Mouse (Mus musculus): ENCODE measurements around the gene Hdac9. TPM values are rescaled to one million over a fixed set of nuclear protein-coding genes. Genes with fewer than 3 reads are reported as not detected.

Gene Hdac9
- polyA plus RNA-seq, 1 experiment from 2014 or later = 1.6 TPM

DNA sequence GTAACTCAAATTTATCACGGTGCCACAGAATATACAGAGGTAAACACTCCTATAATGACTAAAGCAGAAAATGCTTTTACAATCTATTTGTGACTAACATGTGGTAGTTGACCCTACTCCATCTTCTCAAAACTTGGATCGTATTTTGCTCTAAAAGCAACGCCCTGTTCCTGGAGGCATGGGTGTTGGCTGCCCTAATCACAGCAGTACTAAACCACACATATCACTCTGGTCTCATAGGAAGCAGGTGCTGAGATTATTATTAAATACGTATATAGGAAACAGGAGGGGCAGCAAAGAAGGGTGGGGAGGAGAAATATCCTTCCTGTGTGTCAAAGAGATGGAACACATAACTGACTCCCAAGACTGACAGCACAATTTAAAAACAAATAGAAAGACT lies 90.0 kb downstream of the Hdac9 start:
- no peaks in the 10 kb centered on the region for H3K4me1 ChIP-seq (ENCODE audit: control insufficient read depth, low read depth, low read length)
- H3K36me3 ChIP-seq (ENCODE audit: control insufficient read depth, insufficient read depth) = no peaks in the 10 kb centered on the region
- 59% methylated on average over 4 of the region's 4 CpGs for WGBS (ENCODE audit: insufficient replicate concordance)
- no peaks in the 10 kb centered on the region for H3K27me3 ChIP-seq (ENCODE audit: control insufficient read depth, insufficient read depth, low read depth, low read length)
- ATAC-seq (ENCODE audit: low read depth) = no peak
- no peak overlapping the region for H3K4me3 ChIP-seq (ENCODE audit: low read depth, low read length)
- no peak overlapping the region for H3K4me2 ChIP-seq (ENCODE audit: low read depth, low read length)
- H3K27ac ChIP-seq (ENCODE audit: low read length) = no peak overlapping the region
- no peak overlapping the region for H3K9ac ChIP-seq (ENCODE audit: low read depth, low read length)
- no peaks in the 10 kb centered on the region for H3K9me3 ChIP-seq (replicated peaks; ENCODE audit: control insufficient read depth, low read length)

DNA sequence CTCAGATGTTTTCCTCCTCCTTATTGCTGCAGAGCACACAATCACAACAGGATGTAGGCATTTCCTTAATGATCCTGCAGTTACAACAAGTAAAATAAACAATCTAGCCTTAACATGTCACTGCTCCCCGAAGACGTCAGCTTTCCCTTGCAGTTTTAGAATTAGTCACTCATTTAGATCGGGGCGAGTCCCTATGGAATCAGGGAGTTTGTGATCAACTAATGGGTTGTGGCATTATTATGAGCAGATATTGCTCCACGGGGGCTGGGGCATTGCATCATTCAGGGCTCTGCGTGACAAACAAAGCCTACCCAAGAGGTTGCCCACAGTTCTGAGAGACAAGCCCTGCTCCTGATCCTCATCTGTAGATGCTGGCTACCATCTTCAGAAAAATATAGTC lies 96.7 kb downstream of the Hdac9 start:
- no peaks in the 10 kb centered on the region for H3K9me3 ChIP-seq (replicated peaks; ENCODE audit: control insufficient read depth, low read length)
- H3K4me2 ChIP-seq (ENCODE audit: low read depth, low read length) = no peak overlapping the region
- no peak overlapping the region for H3K4me3 ChIP-seq (ENCODE audit: low read depth, low read length)
- H3K36me3 ChIP-seq (ENCODE audit: control insufficient read depth, insufficient read depth) = no peaks in the 10 kb centered on the region
- WGBS (ENCODE audit: insufficient replicate concordance) = 46% methylated on average over 6 of the region's 6 CpGs
- H3K27ac ChIP-seq (ENCODE audit: low read length) = no peak overlapping the region
- H3K9ac ChIP-seq (ENCODE audit: low read depth, low read length) = no peak overlapping the region
- no peaks in the 10 kb centered on the region for H3K27me3 ChIP-seq (ENCODE audit: control insufficient read depth, insufficient read depth, low read depth, low read length)
- no peaks in the 10 kb centered on the region for H3K4me1 ChIP-seq (ENCODE audit: control insufficient read depth, low read depth, low read length)
- ATAC-seq (ENCODE audit: low read depth) = no peak

DNA sequence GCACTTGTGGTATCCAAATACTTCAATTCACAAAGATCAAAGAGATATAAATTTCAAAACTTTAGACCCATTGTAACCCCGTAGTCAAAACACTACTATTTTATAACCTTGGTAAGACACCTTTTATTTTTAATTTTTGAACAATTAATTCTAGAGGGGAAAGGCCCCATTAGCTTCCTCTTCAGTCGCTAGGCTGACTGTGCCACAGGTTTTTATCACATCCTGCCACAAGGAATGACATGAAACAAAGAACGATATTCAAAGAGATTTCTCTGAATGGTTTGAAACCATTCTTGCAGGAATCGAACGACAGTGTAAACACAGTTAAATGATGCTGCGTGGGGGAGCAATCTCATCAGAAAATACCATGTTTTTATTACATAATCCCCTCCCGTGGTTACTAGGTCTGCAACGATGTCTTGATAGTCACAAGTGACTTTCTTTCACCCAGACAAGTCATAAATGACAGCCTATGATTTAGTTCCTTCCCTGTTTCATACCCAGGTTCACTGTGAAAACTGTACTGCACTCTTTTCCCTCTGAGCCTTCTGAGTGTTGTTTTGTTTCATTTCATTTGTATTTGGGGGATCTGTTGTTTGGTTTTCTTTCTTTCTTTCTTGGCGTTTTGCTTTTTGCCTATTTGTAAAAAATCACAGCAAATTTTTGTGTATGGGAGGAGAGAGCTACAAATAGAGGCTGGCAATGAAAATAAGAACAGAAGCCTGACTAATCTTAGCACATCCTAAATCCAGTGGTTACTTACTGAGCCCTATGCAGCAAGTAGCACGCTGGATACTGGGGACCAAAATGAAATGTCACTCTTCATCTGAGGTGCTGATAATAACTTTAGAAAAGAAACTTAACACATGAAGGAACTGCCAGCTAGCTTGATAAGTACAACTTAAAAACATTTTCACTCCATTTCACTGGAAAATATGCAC lies 105.0 kb downstream of the Hdac9 start:
- H3K4me1 ChIP-seq (ENCODE audit: control insufficient read depth, low read depth, low read length) = no peaks in the 10 kb centered on the region
- WGBS (ENCODE audit: insufficient replicate concordance) = 18% methylated on average over 10 of the region's 10 CpGs
- no peaks in the 10 kb centered on the region for H3K27me3 ChIP-seq (ENCODE audit: control insufficient read depth, insufficient read depth, low read depth, low read length)
- H3K9me3 ChIP-seq (replicated peaks; ENCODE audit: control insufficient read depth, low read length) = no peaks in the 10 kb centered on the region
- H3K4me3 ChIP-seq (ENCODE audit: low read depth, low read length) = no peak overlapping the region
- H3K9ac ChIP-seq (ENCODE audit: low read depth, low read length) = no peak overlapping the region
- H3K36me3 ChIP-seq (ENCODE audit: control insufficient read depth, insufficient read depth) = no peaks in the 10 kb centered on the region
- ATAC-seq (ENCODE audit: low read depth) = no peak
- H3K4me2 ChIP-seq (ENCODE audit: low read depth, low read length) = no peak overlapping the region
- no peak overlapping the region for H3K27ac ChIP-seq (ENCODE audit: low read length)

DNA sequence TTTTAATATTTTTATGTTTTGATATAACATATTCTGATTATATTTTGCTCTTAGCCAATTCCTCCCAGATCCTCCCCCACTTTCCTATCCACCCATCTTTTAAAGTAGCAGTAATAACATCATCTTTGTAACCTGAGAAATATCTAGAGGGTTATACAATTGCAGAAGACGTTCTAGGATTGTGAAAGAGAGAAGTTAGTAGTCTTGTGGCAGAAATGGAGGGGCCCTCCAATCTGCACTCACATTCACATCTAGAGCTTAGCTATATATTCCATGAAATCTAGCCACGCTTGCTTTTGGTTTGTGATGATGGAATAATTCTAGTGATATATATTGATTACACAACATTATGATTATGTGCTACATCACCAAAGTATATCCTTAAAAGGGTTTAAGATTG lies 106.7 kb downstream of the Hdac9 start:
- no peak overlapping the region for H3K4me2 ChIP-seq (ENCODE audit: low read depth, low read length)
- ATAC-seq (ENCODE audit: low read depth) = no peak
- H3K4me1 ChIP-seq (ENCODE audit: control insufficient read depth, low read depth, low read length) = no peaks in the 10 kb centered on the region
- H3K27ac ChIP-seq (ENCODE audit: low read length) = no peak overlapping the region
- H3K9ac ChIP-seq (ENCODE audit: low read depth, low read length) = no peak overlapping the region
- H3K9me3 ChIP-seq (replicated peaks; ENCODE audit: control insufficient read depth, low read length) = no peaks in the 10 kb centered on the region
- H3K27me3 ChIP-seq (ENCODE audit: control insufficient read depth, insufficient read depth, low read depth, low read length) = no peaks in the 10 kb centered on the region
- no peak overlapping the region for H3K4me3 ChIP-seq (ENCODE audit: low read depth, low read length)
- 50% methylated on average over 2 of the region's 2 CpGs for WGBS (ENCODE audit: insufficient replicate concordance)
- no peaks in the 10 kb centered on the region for H3K36me3 ChIP-seq (ENCODE audit: control insufficient read depth, insufficient read depth)

DNA sequence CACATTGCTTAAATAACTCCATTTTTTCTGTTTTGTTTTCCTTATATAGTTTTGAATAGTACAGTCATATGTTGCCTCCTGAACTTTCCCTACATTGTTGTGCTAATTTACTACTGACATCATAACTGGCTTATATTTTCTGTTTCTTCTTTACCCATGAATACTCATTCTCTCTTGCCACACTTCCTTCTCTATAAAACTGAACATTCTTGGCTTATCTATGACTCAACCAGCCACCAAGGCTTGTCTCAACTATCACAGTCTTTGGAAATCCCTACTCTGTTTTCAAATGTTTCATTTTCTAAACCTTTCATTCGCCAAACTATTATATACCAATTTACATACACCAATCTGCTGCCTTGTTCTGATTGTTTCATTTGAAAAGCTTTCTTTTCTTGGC lies 108.7 kb downstream of the Hdac9 start:
- Histone ChIP-seq H3K4me1 (ENCODE audit: control insufficient read depth, low read depth, low read length) (no peaks in the 10 kb centered on the region), H3K27ac (ENCODE audit: low read length) (no peak overlapping the region), H3K4me2 (ENCODE audit: low read depth, low read length) (no peak overlapping the region), H3K4me3 (ENCODE audit: low read depth, low read length) (no peak overlapping the region), H3K36me3 (ENCODE audit: control insufficient read depth, insufficient read depth) (no peaks in the 10 kb centered on the region), H3K27me3 (ENCODE audit: control insufficient read depth, insufficient read depth, low read depth, low read length) (no peaks in the 10 kb centered on the region), H3K9me3 (replicated peaks; ENCODE audit: control insufficient read depth, low read length) (no peaks in the 10 kb centered on the region), H3K9ac (ENCODE audit: low read depth, low read length) (no peak overlapping the region)
- WGBS (ENCODE audit: insufficient replicate concordance) = 49% methylated on average over 1 of the region's 1 CpGs
- ATAC-seq (ENCODE audit: low read depth) = no peak

DNA sequence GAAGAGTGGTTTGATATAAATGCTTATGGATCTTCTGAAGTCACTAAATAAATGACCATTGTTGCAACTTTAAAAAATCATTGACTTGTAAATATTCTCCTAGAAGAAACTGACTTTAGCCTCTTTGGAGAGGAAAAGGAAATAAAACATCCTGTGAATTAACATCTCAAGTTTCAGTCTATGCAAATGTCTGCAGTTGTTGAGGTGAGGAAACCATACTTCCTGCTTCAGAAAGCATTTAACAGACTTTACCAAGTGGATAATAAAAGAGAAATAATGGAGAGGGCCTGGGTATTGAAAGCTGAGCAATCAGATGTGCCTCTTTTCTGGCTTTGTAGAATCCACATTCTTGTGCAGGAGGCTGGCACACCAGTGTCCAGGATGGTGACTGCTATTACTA lies 110.4 kb downstream of the Hdac9 start:
- Histone ChIP-seq H3K36me3 (ENCODE audit: control insufficient read depth, insufficient read depth) (no peaks in the 10 kb centered on the region), H3K4me1 (ENCODE audit: control insufficient read depth, low read depth, low read length) (no peaks in the 10 kb centered on the region), H3K4me2 (ENCODE audit: low read depth, low read length) (no peak overlapping the region), H3K9me3 (replicated peaks; ENCODE audit: control insufficient read depth, low read length) (no peaks in the 10 kb centered on the region), H3K27ac (ENCODE audit: low read length) (no peak overlapping the region), H3K27me3 (ENCODE audit: control insufficient read depth, insufficient read depth, low read depth, low read length) (no peaks in the 10 kb centered on the region), H3K9ac (ENCODE audit: low read depth, low read length) (no peak overlapping the region), H3K4me3 (ENCODE audit: low read depth, low read length) (no peak overlapping the region)
- no peak for ATAC-seq (ENCODE audit: low read depth)

DNA sequence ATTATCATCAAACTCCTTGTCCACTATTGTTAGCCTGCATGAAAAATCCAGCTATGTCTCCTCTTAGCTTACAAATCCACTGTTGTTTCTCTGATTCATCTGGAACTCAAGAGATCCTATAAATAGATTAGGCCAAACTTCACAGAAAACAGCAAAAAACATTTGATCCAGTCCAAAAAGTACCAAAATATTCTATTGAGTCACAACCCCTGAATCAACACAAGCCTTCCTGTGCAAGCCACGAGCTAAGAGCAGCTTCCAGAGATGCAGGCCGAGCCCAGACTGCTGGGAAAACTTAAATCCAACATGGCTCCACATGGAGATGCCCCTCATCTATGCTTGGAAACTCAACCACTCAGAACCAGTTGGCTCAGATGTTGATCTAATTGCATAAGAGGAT lies 113.2 kb downstream of the Hdac9 start:
- H3K36me3 ChIP-seq (ENCODE audit: control insufficient read depth, insufficient read depth) = no peaks in the 10 kb centered on the region
- H3K27ac ChIP-seq (ENCODE audit: low read length) = no peak overlapping the region
- H3K9ac ChIP-seq (ENCODE audit: low read depth, low read length) = no peak overlapping the region
- H3K9me3 ChIP-seq (replicated peaks; ENCODE audit: control insufficient read depth, low read length) = no peaks in the 10 kb centered on the region
- ATAC-seq (ENCODE audit: low read depth) = no peak
- no peaks in the 10 kb centered on the region for H3K27me3 ChIP-seq (ENCODE audit: control insufficient read depth, insufficient read depth, low read depth, low read length)
- 53% methylated on average over 2 of the region's 2 CpGs for WGBS (ENCODE audit: insufficient replicate concordance)
- no peaks in the 10 kb centered on the region for H3K4me1 ChIP-seq (ENCODE audit: control insufficient read depth, low read depth, low read length)
- no peak overlapping the region for H3K4me3 ChIP-seq (ENCODE audit: low read depth, low read length)
- H3K4me2 ChIP-seq (ENCODE audit: low read depth, low read length) = no peak overlapping the region

DNA sequence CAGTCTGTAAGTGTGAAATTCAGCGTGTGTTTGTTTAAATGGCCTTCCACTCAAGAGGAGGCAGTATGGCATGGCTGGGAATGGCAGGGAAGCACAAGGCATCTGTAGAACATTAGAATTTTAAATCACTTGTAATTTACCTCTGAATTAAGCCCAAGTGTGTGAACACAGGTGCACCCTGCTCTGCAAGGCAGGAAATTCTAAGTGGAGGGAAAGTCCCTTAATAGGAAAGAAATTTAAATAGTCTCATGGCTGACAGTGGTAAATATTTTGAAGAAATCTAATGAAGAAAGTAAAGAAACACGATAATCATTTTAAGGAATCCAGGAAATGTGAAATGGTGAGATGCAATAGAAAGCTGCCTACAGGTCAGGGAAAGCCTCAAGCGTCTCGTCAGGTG lies 114.6 kb downstream of the Hdac9 start:
- Histone ChIP-seq H3K9me3 (replicated peaks; ENCODE audit: control insufficient read depth, low read length) (no peaks in the 10 kb centered on the region), H3K36me3 (ENCODE audit: control insufficient read depth, insufficient read depth) (no peaks in the 10 kb centered on the region), H3K9ac (ENCODE audit: low read depth, low read length) (no peak overlapping the region), H3K4me2 (ENCODE audit: low read depth, low read length) (no peak overlapping the region), H3K4me1 (ENCODE audit: control insufficient read depth, low read depth, low read length) (no peaks in the 10 kb centered on the region), H3K27ac (ENCODE audit: low read length) (no peak overlapping the region), H3K4me3 (ENCODE audit: low read depth, low read length) (no peak overlapping the region), H3K27me3 (ENCODE audit: control insufficient read depth, insufficient read depth, low read depth, low read length) (no peaks in the 10 kb centered on the region)
- 54% methylated on average over 4 of the region's 4 CpGs for WGBS (ENCODE audit: insufficient replicate concordance)
- no peak for ATAC-seq (ENCODE audit: low read depth)

DNA sequence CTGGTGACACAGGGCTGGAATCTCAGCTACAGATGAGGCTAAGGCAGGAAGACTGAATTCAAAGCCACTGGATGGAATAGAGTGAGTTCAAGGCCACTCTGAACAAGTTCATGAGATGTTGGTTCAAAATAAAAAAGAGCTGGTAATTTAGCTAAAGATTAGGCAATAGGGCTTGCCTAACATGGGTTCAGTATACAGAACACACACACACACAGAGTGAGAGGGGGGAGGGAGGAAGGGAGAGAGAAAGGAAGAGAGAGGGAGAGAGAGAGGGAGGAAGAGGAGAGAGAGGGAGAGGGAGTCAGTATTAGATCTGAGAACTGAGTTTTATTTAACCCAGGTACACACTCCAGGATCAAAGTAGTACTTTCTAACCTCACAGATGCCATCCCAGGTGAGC lies 115.1 kb downstream of the Hdac9 start:
- no peak for ATAC-seq (ENCODE audit: low read depth)

More for the DNA sequence above, 115.1 kb downstream of the Hdac9 start:
- Histone ChIP-seq H3K9me3 (replicated peaks; ENCODE audit: control insufficient read depth, low read length) (no peaks in the 10 kb centered on the region), H3K4me2 (ENCODE audit: low read depth, low read length) (no peak overlapping the region), H3K9ac (ENCODE audit: low read depth, low read length) (no peak overlapping the region), H3K4me3 (ENCODE audit: low read depth, low read length) (no peak overlapping the region), H3K27me3 (ENCODE audit: control insufficient read depth, insufficient read depth, low read depth, low read length) (no peaks in the 10 kb centered on the region), H3K27ac (ENCODE audit: low read length) (no peak overlapping the region), H3K36me3 (ENCODE audit: control insufficient read depth, insufficient read depth) (no peaks in the 10 kb centered on the region), H3K4me1 (ENCODE audit: control insufficient read depth, low read depth, low read length) (no peaks in the 10 kb centered on the region)

Measured in liver, embryonic 16.5 days (tissue).